Mouse (Mus musculus) liver, embryonic 14.5 days (tissue): ENCODE results near the gene Lcn2.

Experiments used
- CTCF ChIP-seq: IDR thresholded peaks from 2 replicates; pipeline ENCODE4 v1.5.1; 2016; ENCODE audit warnings: antibody characterized with exemption, low read depth, control low read depth
- EP300 ChIP-seq: IDR thresholded peaks from 2 replicates; pipeline ENCODE4 v1.6.1; 2016; ENCODE audit warnings: antibody characterized with exemption, low read depth

GRCm38 (mm10) chr2:32411407-32411806 is 23.4 kb upstream of the Lcn2 start:
- TF ChIP-seq CTCF, result no peak
- no peak for TF ChIP-seq EP300
